Mouse (Mus musculus): ENCODE results near the gene Asb4.

DNA sequence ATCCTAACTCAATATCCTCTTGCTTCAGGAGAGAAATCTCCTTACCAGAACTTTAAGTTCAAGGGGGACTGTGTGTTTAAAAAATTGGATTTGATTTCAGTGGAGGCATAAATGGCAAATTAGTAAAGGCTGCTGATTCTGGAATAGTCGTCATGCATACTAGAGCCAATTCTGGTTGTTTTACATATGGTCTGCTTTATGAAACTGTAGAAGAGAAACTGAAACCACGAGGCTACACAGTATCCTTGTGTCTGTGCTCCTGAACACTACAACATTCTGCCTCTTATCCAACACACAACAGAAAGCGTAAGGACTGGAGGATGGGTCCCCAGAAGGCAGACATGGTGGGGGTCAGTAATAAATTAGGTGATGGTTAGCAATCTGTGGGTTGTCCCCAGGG lies 4.1 kb upstream of the Asb4 start:
- TF ChIP-seq POLR2A (IDR thresholded peaks at IDR 0.05; ENCODE audit: insufficient read length, low read depth), result no peak
- TF ChIP-seq TCF12 (IDR thresholded peaks at IDR 0.05; ENCODE audit: insufficient read depth, poor library complexity, severe bottlenecking), result no peak
- TF ChIP-seq CEBPB (IDR thresholded peaks at IDR 0.05; ENCODE audit: insufficient read depth, poor library complexity, severe bottlenecking), result no peak

Measured in myocyte (in vitro differentiated cells).